Mouse (Mus musculus) testis, adult 2 months (tissue): ENCODE results near the gene Atxn1. TPM values are rescaled to one million over a fixed set of nuclear protein-coding genes. Genes with fewer than 3 reads are reported as not detected.
A peak's percentile ranks its signal among the peaks of the same experiment; 100 is the strongest.

Experiments
- H3K27ac ChIP-seq: fragments of 200-500 bp; 2 replicates; pipeline ENCODE4 v1.5.1; 2012; ENCODE audit warnings: low read depth, low read length; ENCODE audit not compliant: control insufficient read depth, insufficient read depth
- H3K27me3 ChIP-seq: fragments of 200-500 bp; 2 replicates; pipeline ENCODE4 v1.6.1; 2012; ENCODE audit warnings: mild to moderate bottlenecking, low read length, moderate library complexity; ENCODE audit not compliant: control insufficient read depth, insufficient read depth
- H3K36me3 ChIP-seq: fragments of 200-500 bp; 2 replicates; pipeline ENCODE4 v1.6.1; 2012; ENCODE audit warnings: mild to moderate bottlenecking, low read length; ENCODE audit not compliant: control insufficient read depth, insufficient read depth
- H3K4me1 ChIP-seq: fragments of 200-500 bp; 2 replicates; pipeline ENCODE4 v1.6.1; 2012; ENCODE audit warnings: low read length; ENCODE audit not compliant: control insufficient read depth, insufficient read depth
- H3K4me3 ChIP-seq: fragments of 200-500 bp; 2 replicates; pipeline ENCODE4 v1.5.1; 2012; ENCODE audit warnings: low read depth, mild to moderate bottlenecking, low read length, moderate library complexity, mixed read lengths; ENCODE audit not compliant: control insufficient read depth
- CTCF ChIP-seq: fragments of 200-500 bp; IDR thresholded peaks from 2 replicates; pipeline ENCODE4 v1.5.1; 2012; ENCODE audit warnings: low read depth, mild to moderate bottlenecking, inconsistent platforms, low read length, moderate library complexity; ENCODE audit not compliant: control insufficient read depth, insufficient read depth, insufficient replicate concordance
- POLR2A ChIP-seq: fragments of 200-500 bp; IDR thresholded peaks from 2 replicates; pipeline ENCODE4 v1.6.1; 2012; ENCODE audit warnings: low read depth, mild to moderate bottlenecking, inconsistent platforms, low read length, moderate library complexity; ENCODE audit not compliant: control insufficient read depth
- polyA plus RNA-seq: library from polyadenylated mRNA; depleted of rRNA; stranded (reverse); fragments of >200 nt; gene quantifications from 2 replicates; pipeline ENCODE4 v1.2.3, GENCODE M21; 2012

Gene Atxn1
- polyA plus RNA-seq, 1 experiment: 3.2 TPM

DNA sequence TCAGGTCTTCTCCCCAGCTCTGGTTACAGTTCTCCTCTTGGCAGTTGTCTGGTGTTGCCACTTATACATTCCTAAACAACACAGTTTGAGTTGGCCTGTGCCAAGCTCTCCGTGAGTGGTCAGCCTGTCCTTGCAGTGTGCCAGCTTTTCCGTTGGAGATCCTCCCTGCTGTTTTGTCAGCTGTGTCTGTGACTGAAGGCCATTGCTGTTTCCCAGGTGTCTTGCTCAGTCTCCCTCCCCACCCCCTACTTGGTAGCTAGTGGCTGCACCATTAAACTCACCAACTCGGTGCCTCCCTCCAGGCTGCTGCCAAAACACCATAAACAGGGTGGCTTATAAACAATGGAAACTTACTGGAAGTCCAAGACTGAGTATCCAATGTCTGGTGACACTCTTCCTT is 440.5 kb downstream of the Atxn1 start:
- Histone ChIP-seq H3K4me3 (no peak overlapping the region), H3K36me3 (no peaks in the 10 kb centered on the region)
- TF ChIP-seq CTCF (no peak), POLR2A (no peak)

GRCm38 (mm10) chr13:45516501-45517393 is 448.1 kb downstream of the Atxn1 start:
- H3K27me3 ChIP-seq: no peaks in the 10 kb centered on the region
- no peak for TF ChIP-seq POLR2A
- no peak for TF ChIP-seq CTCF
- peak overlapping the region; percentile 36 for H3K4me3 ChIP-seq
- peaks cover 12% of the 10 kb centered on the region for H3K4me1 ChIP-seq
- no peak overlapping the region for H3K27ac ChIP-seq
- H3K36me3 ChIP-seq: no peaks in the 10 kb centered on the region

More for the DNA sequence above, 440.5 kb downstream of the Atxn1 start:
- no peak overlapping the region for H3K27ac ChIP-seq
- H3K27me3 ChIP-seq: no peaks in the 10 kb centered on the region
- no peaks in the 10 kb centered on the region; the same call in none of the 2 replicates for H3K4me1 ChIP-seq

DNA sequence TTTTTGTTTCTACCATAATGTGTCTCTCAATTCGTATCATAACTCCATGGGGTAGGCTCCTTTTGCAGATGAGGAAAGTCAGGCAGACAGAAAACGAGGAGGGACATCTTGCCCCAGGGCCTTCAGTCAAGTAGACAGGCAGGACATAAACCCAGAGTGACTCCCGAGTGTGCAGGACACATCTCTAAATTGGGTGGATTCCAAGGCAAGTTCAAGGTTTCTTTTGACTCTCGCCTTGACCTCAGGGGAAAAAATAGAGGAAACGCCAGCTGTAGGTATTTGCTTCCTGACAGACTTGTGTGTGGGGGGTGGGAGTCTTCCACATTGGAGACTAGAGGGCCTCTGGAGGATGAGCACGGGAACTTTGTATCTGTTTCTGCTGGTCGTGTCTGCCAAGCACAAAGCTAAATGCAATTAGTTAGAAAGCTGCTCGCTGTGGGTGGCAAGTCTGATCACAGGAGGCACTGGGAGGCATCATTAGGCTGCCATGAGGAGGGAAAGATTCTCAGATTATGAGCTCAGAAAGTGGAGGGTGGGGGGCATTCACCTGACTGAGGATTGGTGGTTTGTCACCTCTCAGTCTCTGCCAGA is 449.9 kb downstream of the Atxn1 start:
- no peak for TF ChIP-seq CTCF
- Histone ChIP-seq H3K27me3 (no peaks in the 10 kb centered on the region), H3K4me1 (peaks cover 12% of the 10 kb centered on the region), H3K4me3 (no peak overlapping the region), H3K36me3 (no peaks in the 10 kb centered on the region), H3K27ac (no peak overlapping the region)

GRCm38 (mm10) chr13:45514115-45514514 is 450.7 kb downstream of the Atxn1 start:
- TF ChIP-seq POLR2A (no peak), CTCF (no peak)
- H3K4me3 ChIP-seq: no peak overlapping the region
- no peaks in the 10 kb centered on the region for H3K27me3 ChIP-seq
- no peaks in the 10 kb centered on the region for H3K36me3 ChIP-seq
- H3K27ac ChIP-seq: no peak overlapping the region
- H3K4me1 ChIP-seq: peaks cover 12% of the 10 kb centered on the region

GRCm38 (mm10) chr13:45513009-45513984 is 451.5 kb downstream of the Atxn1 start:
- no peaks in the 10 kb centered on the region for H3K27me3 ChIP-seq
- peaks cover 12% of the 10 kb centered on the region for H3K4me1 ChIP-seq

DNA sequence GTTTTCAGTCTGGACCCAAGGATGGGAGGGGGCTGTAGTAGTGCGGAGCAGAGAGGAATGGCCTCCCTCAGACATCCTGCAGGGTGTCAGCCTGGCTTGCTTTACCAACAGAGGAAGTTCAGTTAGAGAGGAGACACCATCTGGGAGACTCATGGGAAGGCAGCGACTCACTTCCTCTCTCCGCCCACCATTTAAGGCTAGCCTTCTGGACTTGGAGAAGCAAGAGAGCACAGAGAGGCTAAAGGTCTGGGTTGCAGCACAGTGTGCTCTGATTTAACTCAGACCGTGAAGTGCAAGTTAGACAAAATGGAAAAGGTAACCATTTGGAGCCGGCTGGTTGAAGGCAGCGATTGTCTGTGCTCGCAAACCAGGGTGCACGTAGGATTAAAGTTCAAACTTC is 452.3 kb downstream of the Atxn1 start:
- no peak overlapping the region for H3K4me3 ChIP-seq
- H3K27me3 ChIP-seq: no peaks in the 10 kb centered on the region
- peaks cover 20% of the 10 kb centered on the region for H3K4me1 ChIP-seq
- H3K36me3 ChIP-seq: no peaks in the 10 kb centered on the region
- no peak overlapping the region for H3K27ac ChIP-seq
- TF ChIP-seq POLR2A: no peak
- no peak for TF ChIP-seq CTCF

More at GRCm38 (mm10) chr13:45513009-45513984, 451.5 kb downstream of the Atxn1 start:
- H3K27ac ChIP-seq: no peak overlapping the region
- no peaks in the 10 kb centered on the region for H3K36me3 ChIP-seq
- no peak overlapping the region for H3K4me3 ChIP-seq
- no peak for TF ChIP-seq POLR2A
- TF ChIP-seq CTCF: no peak
